Mouse (Mus musculus): ENCODE results near the gene Scmh1.

- TF ChIP-seq CTCF (IDR thresholded peaks at IDR 0.05; ENCODE audit: low read depth, low read length) (no peak), POLR2A (IDR thresholded peaks at IDR 0.05; ENCODE audit: borderline replicate concordance, low read depth, low read length) (no peak)
These were observed 166.0 kb downstream of the Scmh1 start for GRCm38 (mm10) chr4:120571070-120571464.

Data from bone marrow macrophage, adult 2 months (primary cell).